Comparison of ENCODE assay signal across 13 mouse cellular contexts in genomic region chr2:163397071-163397470, GRCm38 (mm10). TPM values are rescaled to one million over a fixed set of nuclear protein-coding genes. Genes with fewer than 3 reads are reported as not detected.
DNase-seq lines count a peak whose midpoint lies in the region; ATAC-seq and TF ChIP-seq lines count a peak whose summit lies in the region.
"Had no signal": no experiment of that assay in that cellular context is flagged by ENCODE, and none has a peak within 500 bp of the region (broad histone marks: within the 10 kb centered on the region; RNA-seq: fewer than 3 reads in every experiment).

No protein-coding gene starts in this region.

- peaks cover 17 to 22% of the 10 kb centered on the region in 2 experiments for H3K4me1 ChIP-seq in heart, embryonic 14.5 days (ENCODE audit: control insufficient read depth in 2 of 2, insufficient read depth in 2 of 2, low read length in 2 of 2)
- H3K4me1 ChIP-seq in lung, postnatal 0 days (ENCODE audit: insufficient read depth, low read depth, low read length): no peaks in the 10 kb centered on the region
- peaks cover 7% of the 10 kb centered on the region; the same call in 1 of the 2 replicates for H3K4me1 ChIP-seq in intestine, embryonic 15.5 days (replicated peaks)
- 0 out of 2 replicates have a peak, but pooled peaks cover 11% of the 10 kb centered on the region for H3K4me1 ChIP-seq in stomach, embryonic 15.5 days

- peak overlapping the region; percentile 94 for H3K9ac ChIP-seq in heart, embryonic 14.5 days (ENCODE audit: low read length)
- H3K9ac ChIP-seq in lung, postnatal 0 days (replicated peaks; ENCODE audit: low read depth): 0 out of 2 replicates have a peak overlapping the region, but pooled peaks have one; percentile 38
- H3K9ac ChIP-seq in intestine, embryonic 15.5 days: peak overlapping the region; percentile 33; the same call in 1 of the 2 replicates
- no peak overlapping the region for H3K9ac ChIP-seq in stomach, embryonic 15.5 days
- H3K9ac ChIP-seq: forebrain, postnatal 0 days had no signal

- no peak for TF ChIP-seq CTCF in lung, postnatal 0 days (IDR thresholded peaks at IDR 0.05)

- no peak for ATAC-seq in heart, embryonic 14.5 days (ENCODE audit: insufficient number of reproducible peaks, insufficient read depth, low FRiP score, low read depth)
- ATAC-seq in lung, postnatal 0 days: 0 out of 2 replicates have a peak, but pooled peaks have one; percentile 5
- no peak for ATAC-seq in intestine, embryonic 15.5 days
- no peak for ATAC-seq in stomach, embryonic 15.5 days (ENCODE audit: insufficient read depth, low FRiP score, low read depth)
- ATAC-seq: forebrain, postnatal 0 days; Patski had no signal

- intact Hi-C loops in heart, postnatal 25 days (cut with DNase I): no loop called here

- H3K4me3 ChIP-seq in heart, embryonic 14.5 days (ENCODE audit: control insufficient read depth in 1 of 2, insufficient read depth in 1 of 2, low read depth in 1 of 2, low read length in 2 of 2): peak overlapping the region; percentile 76 to 91
- H3K4me3 ChIP-seq in lung, postnatal 0 days (ENCODE audit: low read depth, low read length): peak overlapping the region; percentile 30
- H3K4me3 ChIP-seq in intestine, embryonic 15.5 days (replicated peaks): peak overlapping the region; percentile 30
- H3K4me3 ChIP-seq in stomach, embryonic 15.5 days (replicated peaks): peak overlapping the region; percentile 35

- 0 out of 2 replicates have a peak, but pooled peaks cover under 1% of the 10 kb centered on the region for H3K36me3 ChIP-seq in heart, embryonic 14.5 days (ENCODE audit: control insufficient read depth, insufficient read depth, low read length)
- no peaks in the 10 kb centered on the region for H3K36me3 ChIP-seq in lung, postnatal 0 days (ENCODE audit: insufficient read depth, low read length)
- H3K36me3 ChIP-seq in intestine, embryonic 15.5 days: no peaks in the 10 kb centered on the region
- H3K36me3 ChIP-seq in stomach, embryonic 15.5 days: no peaks in the 10 kb centered on the region

- peak overlapping the region; percentile 95 to 98 for H3K27ac ChIP-seq in heart, embryonic 14.5 days (replicated peaks in 1 of 2; ENCODE audit: control insufficient read depth in 1 of 2, insufficient read depth in 1 of 2, low read depth in 2 of 2, low read length in 2 of 2)
- no peak overlapping the region for H3K27ac ChIP-seq in lung, postnatal 0 days (ENCODE audit: low read length)
- H3K27ac ChIP-seq in intestine, embryonic 15.5 days: peak overlapping the region; percentile 79
- peak overlapping the region; percentile 81 for H3K27ac ChIP-seq in stomach, embryonic 15.5 days
- H3K27ac ChIP-seq: macrophage had no signal

- no peaks in the 10 kb centered on the region for H3K27me3 ChIP-seq in heart, embryonic 14.5 days (ENCODE audit: control insufficient read depth, insufficient read depth, low read length)
- H3K27me3 ChIP-seq in lung, postnatal 0 days (replicated peaks; ENCODE audit: insufficient read depth, low read length): no peaks in the 10 kb centered on the region
- no peaks in the 10 kb centered on the region for H3K27me3 ChIP-seq in intestine, embryonic 15.5 days (replicated peaks)
- H3K27me3 ChIP-seq in stomach, embryonic 15.5 days (replicated peaks): no peaks in the 10 kb centered on the region
- H3K27me3 ChIP-seq: Patski had no signal

- peak overlapping the region; percentile 80 for H3K4me2 ChIP-seq in heart, embryonic 14.5 days (ENCODE audit: low read length)
- peak overlapping the region; percentile 49 for H3K4me2 ChIP-seq in lung, postnatal 0 days (replicated peaks; ENCODE audit: low read depth, low read length)
- peak overlapping the region; percentile 52 for H3K4me2 ChIP-seq in intestine, embryonic 15.5 days (replicated peaks)
- peak overlapping the region; percentile 46 for H3K4me2 ChIP-seq in stomach, embryonic 15.5 days

- no peaks in the 10 kb centered on the region for H3K9me3 ChIP-seq in heart, embryonic 14.5 days (ENCODE audit: control insufficient read depth, low read length)
- H3K9me3 ChIP-seq in lung, postnatal 0 days (ENCODE audit: low read length): no peaks in the 10 kb centered on the region
- no peaks in the 10 kb centered on the region for H3K9me3 ChIP-seq in intestine, embryonic 15.5 days
- H3K9me3 ChIP-seq in stomach, embryonic 15.5 days: no peaks in the 10 kb centered on the region

- DNase-seq in heart, postnatal 25 days (ENCODE audit: low spot score): no peak
- DNase-seq in lung, postnatal 0 days (ENCODE audit: low spot score): no peak
- no peak for DNase-seq in lung, postnatal 14 days
- no peak for DNase-seq in cerebellum, adult 11-12 months
- DNase-seq in thymus, postnatal 14 days: no peak
- DNase-seq: adrenal gland, adult 8-10 months; forebrain, postnatal 0 days; spleen, adult 18-20 months had no signal

- no peak for TF ChIP-seq EP300 in lung, postnatal 0 days (IDR thresholded peaks at IDR 0.05)

- WGBS in heart, embryonic 14.5 days: 29% methylated on average over 19 of the region's 19 CpGs
- 78% methylated on average over 19 of the region's 19 CpGs for WGBS in lung, postnatal 0 days
- WGBS in intestine, embryonic 15.5 days: 85% methylated on average over 19 of the region's 19 CpGs
- 79% methylated on average over 19 of the region's 19 CpGs for WGBS in stomach, embryonic 15.5 days

RNA-seq across cellular contexts. Expression of gene Jph2, which starts 0.7 kb away (rescaled TPM):
- 25.5 and 29.4 TPM in 2 replicates for polyA plus RNA-seq in heart, embryonic 14.5 days (2014; fragmentation: Nextera tagmentation; extraction: Ambion mirVana)
- 100 to 1,000 TPM; 374 to 418 TPM for total RNA-seq in heart, postnatal 25 days (2021)
- polyA plus RNA-seq in lung, postnatal 0 days (2015; fragmentation: Nextera tagmentation; extraction: Ambion mirVana): 4.0 and 6.0 TPM in 2 replicates
- polyA plus RNA-seq in intestine, embryonic 15.5 days (2015; fragmentation: Nextera tagmentation; extraction: Ambion mirVana): 8.5 and 9.8 TPM in 2 replicates
- polyA plus RNA-seq in stomach, embryonic 15.5 days (2015; fragmentation: Nextera tagmentation; extraction: Ambion mirVana): 12.7 and 13.1 TPM in 2 replicates
- polyA plus RNA-seq: macrophage had no signal

RNA-seq across cellular contexts. Expression of gene Oser1, which starts 27.4 kb away (rescaled TPM):
- 52.6 and 56.8 TPM in 2 replicates for polyA plus RNA-seq in heart, embryonic 14.5 days (2014; fragmentation: Nextera tagmentation; extraction: Ambion mirVana)
- 10 to 100 TPM; 21.0 to 21.6 TPM for total RNA-seq in heart, postnatal 25 days (2021)
- 73.8 and 74.6 TPM in 2 replicates for polyA plus RNA-seq in lung, postnatal 0 days (2015; fragmentation: Nextera tagmentation; extraction: Ambion mirVana)
- 83.2 and 87.4 TPM in 2 replicates for polyA plus RNA-seq in intestine, embryonic 15.5 days (2015; fragmentation: Nextera tagmentation; extraction: Ambion mirVana)
- polyA plus RNA-seq in stomach, embryonic 15.5 days (2015; fragmentation: Nextera tagmentation; extraction: Ambion mirVana): 79.1 and 84.6 TPM in 2 replicates

RNA-seq across cellular contexts. Expression of gene Gdap1l1, which starts 41.2 kb away (rescaled TPM):
- polyA plus RNA-seq in heart, embryonic 14.5 days (2014; fragmentation: Nextera tagmentation; extraction: Ambion mirVana): 0.39 and 0.54 TPM in 2 replicates
- total RNA-seq in heart, postnatal 25 days (2021): not detected
- polyA plus RNA-seq in lung, postnatal 0 days (2015; fragmentation: Nextera tagmentation; extraction: Ambion mirVana): 0.37 and 0.43 TPM in 2 replicates
- 5.9 and 6.1 TPM in 2 replicates for polyA plus RNA-seq in intestine, embryonic 15.5 days (2015; fragmentation: Nextera tagmentation; extraction: Ambion mirVana)
- polyA plus RNA-seq in stomach, embryonic 15.5 days (2015; fragmentation: Nextera tagmentation; extraction: Ambion mirVana): 5.8 and 6.3 TPM in 2 replicates

Comparison
In these comparisons a context has a peak if more than half of its experiments do, and no peak if none do; other contexts are left out.
1. H3K4me3 ChIP-seq: peak in every context shown above with its lines; median percentile 84 in heart, embryonic 14.5 days; 35 in stomach, embryonic 15.5 days; 30 in lung, postnatal 0 days; 30 in intestine, embryonic 15.5 days.